Mouse (Mus musculus) brain, embryonic 14.5 days (tissue): ENCODE measurements around the gene 9930022D16Rik. TPM values are rescaled to one million over a fixed set of nuclear protein-coding genes. Genes with fewer than 3 reads are reported as not detected.
A peak's percentile ranks its signal among the peaks of the same experiment; 100 is the strongest.

Experiments
- DNase-seq: peaks from one replicate; pipeline ENCODE4 v3.0.0-alpha.2; 2011; ENCODE audit warnings: low read depth
- CTCF ChIP-seq: fragments of 200-500 bp; IDR thresholded peaks from 2 replicates; pipeline ENCODE4 v1.5.1; 2012; ENCODE audit warnings: inconsistent platforms, mild to moderate bottlenecking, moderate library complexity, borderline replicate concordance; ENCODE audit not compliant: insufficient read depth, insufficient read length; ENCODE audit errors: extremely low read depth
- POLR2A ChIP-seq: fragments of 200-500 bp; IDR thresholded peaks from 2 replicates; pipeline ENCODE4 v1.6.1; 2012; ENCODE audit warnings: mild to moderate bottlenecking, inconsistent platforms, borderline replicate concordance; ENCODE audit not compliant: poor library complexity, insufficient read depth, insufficient read length, severe bottlenecking; ENCODE audit errors: extremely low read depth
- polyA plus RNA-seq: library from polyadenylated mRNA; depleted of rRNA; stranded (reverse); fragments of >200 nt; gene quantifications from 2 replicates; pipeline ENCODE4 v1.2.3, GENCODE M21; 2012

The 9930022D16Rik gene
- polyA plus RNA-seq, 1 experiment: not detected

- TF ChIP-seq CTCF (no peak), POLR2A (no peak)
These were observed 7.5 kb downstream of the 9930022D16Rik start for GRCm38 (mm10) chr11:109421205-109421604.

GRCm38 (mm10) chr11:109422263-109422662 lies 8.5 kb downstream of the 9930022D16Rik start:
- TF ChIP-seq POLR2A (no peak), CTCF (no peak)

More at GRCm38 (mm10) chr11:109421205-109421604, 7.5 kb downstream of the 9930022D16Rik start:
- DNase-seq: no peak

GRCm38 (mm10) chr11:109423294-109423693 lies 9.6 kb downstream of the 9930022D16Rik start:
- no peak for DNase-seq
- TF ChIP-seq POLR2A (no peak), CTCF (no peak)

More at GRCm38 (mm10) chr11:109422263-109422662, 8.5 kb downstream of the 9930022D16Rik start:
- no peak for DNase-seq

- TF ChIP-seq POLR2A (peak; percentile 37; the same call in 1 of the 2 replicates), CTCF (peak; percentile 68)
These were observed 11.9 kb downstream of the 9930022D16Rik start, which contains the start of gene Amz2 for GRCm38 (mm10) chr11:109425392-109426271. Gene Amz2, plus strand, starts transcription at chr11:109425946.

GRCm38 (mm10) chr11:109426272-109426586 lies 12.5 kb downstream of the 9930022D16Rik start:
- DNase-seq: no peak
- no peak for TF ChIP-seq CTCF
- TF ChIP-seq POLR2A: no peak

More at GRCm38 (mm10) chr11:109425392-109426271, 11.9 kb downstream of the 9930022D16Rik start, which contains the start of gene Amz2:
- DNase-seq: peak; percentile 100

- DNase-seq: no peak
- TF ChIP-seq CTCF (no peak), POLR2A (no peak)
These were observed 13.6 kb downstream of the 9930022D16Rik start for GRCm38 (mm10) chr11:109427353-109427752.

GRCm38 (mm10) chr11:109434233-109434798 lies 20.6 kb downstream of the 9930022D16Rik start:
- TF ChIP-seq CTCF (no peak), POLR2A (no peak)
- DNase-seq: no peak

- TF ChIP-seq POLR2A (no peak), CTCF (no peak)
- no peak for DNase-seq
These were observed 23.2 kb downstream of the 9930022D16Rik start for GRCm38 (mm10) chr11:109436889-109437288.

GRCm38 (mm10) chr11:109439209-109439608 lies 25.5 kb downstream of the 9930022D16Rik start:
- DNase-seq: peak; percentile 19
- no peak for TF ChIP-seq POLR2A
- TF ChIP-seq CTCF: no peak

- TF ChIP-seq CTCF: no peak
- no peak for TF ChIP-seq POLR2A
- DNase-seq: peak; percentile 75
These were observed 26.2 kb downstream of the 9930022D16Rik start for GRCm38 (mm10) chr11:109439829-109440340.

GRCm38 (mm10) chr11:109440641-109441040 lies 26.9 kb downstream of the 9930022D16Rik start:
- no peak for TF ChIP-seq CTCF
- TF ChIP-seq POLR2A: no peak
- DNase-seq: no peak
